Mouse (Mus musculus) midbrain, embryonic 10.5 days (tissue): ENCODE data around the gene Pglyrp1. TPM values are rescaled to one million over a fixed set of nuclear protein-coding genes. Genes with fewer than 3 reads are reported as not detected.

ENCODE experiments used
- DNase-seq: peaks from one replicate; pipeline ENCODE4 v3.0.0-alpha.2; 2017; ENCODE audit warnings: low spot score
- H3K27ac ChIP-seq: fragments of 300-500 bp; sonication (generic); replicated peaks from 2 replicates; pipeline ENCODE4 v1.5.1; 2016; ENCODE audit warnings: mild to moderate bottlenecking
- H3K27me3 ChIP-seq: fragments of 300-500 bp; sonication (generic); 2 replicates; pipeline ENCODE4 v1.6.1; 2016; ENCODE audit warnings: low read depth, mild to moderate bottlenecking; ENCODE audit not compliant: poor library complexity, severe bottlenecking
- H3K36me3 ChIP-seq: fragments of 300-500 bp; sonication (generic); 2 replicates; pipeline ENCODE4 v1.6.1; 2016; ENCODE audit warnings: mild to moderate bottlenecking, moderate library complexity
- H3K4me1 ChIP-seq: fragments of 300-500 bp; sonication (generic); 2 replicates; pipeline ENCODE4 v1.6.1; 2016
- H3K4me3 ChIP-seq: fragments of 300-500 bp; sonication (generic); 2 replicates; pipeline ENCODE4 v1.5.1; 2016; ENCODE audit warnings: mild to moderate bottlenecking, moderate library complexity
- H3K9me3 ChIP-seq: fragments of 300-500 bp; sonication (generic); replicated peaks from 2 replicates; pipeline ENCODE4 v1.6.1; 2016; ENCODE audit warnings: mild to moderate bottlenecking
- WGBS: fragments of 180-500 bp; shearing (Covaris S2); methylation state at CpG from one replicate; pipeline ENCODE4 v1.1.7; 2016; 5-methylcytosine and 5-hydroxymethylcytosine counted together
- polyA plus RNA-seq: library from polyadenylated mRNA; unstranded; fragments of >200 nt; fragmentation: Nextera tagmentation; extraction: Ambion mirVana; gene quantifications from 2 replicates; pipeline ENCODE4 v1.2.1, GENCODE M21; 2016

Pglyrp1 gene
- polyA plus RNA-seq, 1 experiment from 2014 or later: 1.6 TPM

DNA sequence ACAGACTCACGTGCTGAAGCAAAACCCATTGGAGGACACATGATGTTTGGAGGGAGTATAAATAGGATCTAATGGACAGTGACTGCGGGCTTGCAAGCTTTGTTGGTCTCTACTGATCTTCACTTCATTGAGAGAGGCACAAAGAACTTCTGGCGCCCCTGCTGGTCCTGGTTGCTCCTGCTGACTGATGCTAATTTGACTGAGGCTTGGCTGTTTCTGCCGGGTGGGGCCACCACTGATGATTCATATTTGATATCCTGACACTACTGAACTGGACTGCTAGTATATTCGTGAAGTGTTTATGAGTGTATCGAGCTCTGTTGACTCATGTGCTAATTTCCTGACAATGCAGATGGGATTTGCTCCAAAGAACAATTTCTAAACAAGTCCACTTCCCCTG, 8.3 kb upstream of the Pglyrp1 start:
- Histone ChIP-seq H3K27me3 (no peaks in the 10 kb centered on the region), H3K9me3 (peaks cover 10% of the 10 kb centered on the region), H3K36me3 (no peaks in the 10 kb centered on the region), H3K27ac (no peak overlapping the region), H3K4me1 (no peaks in the 10 kb centered on the region), H3K4me3 (no peak overlapping the region)
- no peak for DNase-seq
- whole genome bisulfite sequencing: 86% methylated on average over 6 of the region's 6 CpGs

DNA sequence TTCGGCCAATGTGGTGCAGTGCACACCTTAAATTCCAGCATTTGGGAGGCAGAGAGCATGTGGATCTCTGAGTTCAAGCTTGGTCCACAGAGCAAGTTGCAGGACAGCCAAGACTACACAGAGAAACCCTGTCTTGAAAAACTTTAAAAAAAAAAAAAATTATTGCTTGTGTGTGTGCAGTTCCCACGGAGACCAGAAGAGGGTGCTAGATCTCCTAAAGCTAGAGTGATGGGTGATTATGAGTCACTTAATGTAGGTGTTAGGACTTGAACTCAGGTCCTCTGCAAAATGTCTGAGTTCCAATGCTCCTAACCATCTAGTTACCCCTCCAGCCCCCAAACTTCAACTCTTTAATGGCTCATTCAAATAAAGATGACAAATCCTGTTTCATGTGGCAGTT, 2.6 kb upstream of the Pglyrp1 start:
- DNase-seq: no peak
- Histone ChIP-seq H3K4me1 (peaks cover 11% of the 10 kb centered on the region), H3K4me3 (no peak overlapping the region), H3K9me3 (peaks cover 13% of the 10 kb centered on the region), H3K36me3 (no peaks in the 10 kb centered on the region), H3K27me3 (no peaks in the 10 kb centered on the region), H3K27ac (no peak overlapping the region)
- WGBS: 83% methylated on average over 2 of the region's 2 CpGs

DNA sequence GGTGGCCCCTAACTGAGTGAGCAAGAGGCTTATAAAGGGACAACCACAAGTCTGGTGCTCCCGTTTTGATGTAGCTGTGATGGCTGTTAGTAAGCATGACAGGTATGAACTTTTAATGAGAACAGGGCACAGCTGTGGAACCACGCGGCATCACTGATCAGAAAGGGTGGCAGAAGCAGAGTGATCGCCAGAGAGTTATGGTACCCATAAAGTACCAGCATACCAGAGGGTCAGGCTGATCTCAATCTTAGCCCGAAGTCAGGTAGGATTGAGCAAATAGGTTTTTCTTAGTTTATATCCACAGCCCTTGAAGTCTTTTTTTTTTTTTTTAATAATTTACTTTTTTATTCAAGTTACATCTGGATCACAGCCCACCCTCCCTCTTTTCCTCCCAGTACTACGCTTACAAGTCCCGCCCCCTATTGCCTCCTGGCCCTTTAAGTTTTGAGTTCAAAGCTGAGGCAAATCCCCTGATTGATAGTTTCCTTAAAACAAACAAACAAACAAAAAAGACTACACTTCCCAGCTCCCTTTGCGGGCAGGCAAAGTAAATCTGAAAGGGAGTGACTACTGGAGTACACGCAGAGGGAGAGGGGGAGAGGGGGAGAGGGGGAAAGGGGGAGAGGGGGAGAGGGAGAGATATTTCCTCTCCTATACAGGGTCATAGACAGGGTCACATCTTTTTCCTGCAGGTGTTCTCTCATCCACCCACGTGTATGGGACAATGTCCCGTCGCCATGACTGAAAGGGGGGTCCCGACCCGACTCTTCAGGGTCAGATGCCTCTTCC, 1.1 kb downstream of the Pglyrp1 start:
- WGBS: 33% methylated on average over 13 of the region's 14 CpGs

DNA sequence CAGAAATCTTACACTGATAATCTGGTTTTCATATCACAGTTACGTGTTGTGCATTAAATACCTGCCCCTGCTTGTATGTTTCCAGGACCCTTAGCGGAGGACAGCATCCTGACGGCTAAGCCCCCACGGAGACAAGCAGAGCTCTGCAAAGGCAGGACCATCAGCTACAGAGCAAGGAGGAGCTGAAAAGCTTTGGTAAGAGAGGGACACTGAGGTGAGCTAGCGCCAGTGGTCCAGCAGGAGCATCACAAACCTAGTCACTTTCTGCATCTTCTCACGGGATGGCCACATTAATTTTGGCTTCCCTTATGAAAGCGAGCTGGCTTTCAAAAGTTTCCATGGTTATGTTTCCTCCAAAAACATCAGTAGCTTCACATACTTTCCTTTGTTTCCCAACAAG, 1.7 kb downstream of the Pglyrp1 start:
- DNase-seq: peak; percentile 37
- WGBS: 3% methylated on average over 7 of the region's 7 CpGs
- Histone ChIP-seq H3K4me1 (peaks cover 11% of the 10 kb centered on the region), H3K9me3 (peaks cover 9% of the 10 kb centered on the region), H3K36me3 (no peaks in the 10 kb centered on the region), H3K27ac (peak overlapping the region; percentile 67; the same call in 1 of the 2 replicates), H3K27me3 (no peaks in the 10 kb centered on the region), H3K4me3 (peak overlapping the region; percentile 60)

More for the DNA sequence above, 1.1 kb downstream of the Pglyrp1 start:
- peak; percentile 30 for DNase-seq
- Histone ChIP-seq H3K4me1 (peaks cover 11% of the 10 kb centered on the region), H3K27me3 (no peaks in the 10 kb centered on the region), H3K9me3 (peaks cover 13% of the 10 kb centered on the region), H3K4me3 (peak overlapping the region; percentile 60), H3K36me3 (no peaks in the 10 kb centered on the region), H3K27ac (0 out of 2 replicates have a peak overlapping the region, but pooled peaks have one; percentile 67)

DNA sequence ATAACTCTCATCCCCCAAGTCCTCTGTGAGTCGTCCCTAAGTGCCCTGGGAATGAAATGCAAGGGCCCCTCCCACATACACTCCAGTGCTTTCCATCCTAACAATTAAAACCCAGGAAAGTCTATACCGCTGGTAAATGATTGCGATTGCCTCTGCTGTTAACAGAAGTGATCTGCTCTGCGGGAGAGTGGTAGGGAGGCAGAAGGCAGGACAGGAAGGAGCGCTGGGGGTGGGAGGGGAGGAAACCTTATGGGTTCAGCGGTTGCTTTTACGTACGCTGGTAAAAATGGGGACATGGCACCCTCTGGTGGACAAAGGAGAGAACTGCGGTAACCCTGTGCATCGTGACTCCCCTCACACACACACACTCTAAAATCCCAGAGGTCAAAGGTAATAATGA, 2.1 kb downstream of the Pglyrp1 start:
- Histone ChIP-seq H3K27ac (peak overlapping the region; percentile 67; the same call in 1 of the 2 replicates), H3K9me3 (peaks cover 4% of the 10 kb centered on the region), H3K4me1 (peaks cover 11% of the 10 kb centered on the region), H3K4me3 (peak overlapping the region; percentile 60), H3K27me3 (no peaks in the 10 kb centered on the region), H3K36me3 (no peaks in the 10 kb centered on the region)
- WGBS: 0% methylated on average over 10 of the region's 10 CpGs
- peak; percentile 82 for DNase-seq

DNA sequence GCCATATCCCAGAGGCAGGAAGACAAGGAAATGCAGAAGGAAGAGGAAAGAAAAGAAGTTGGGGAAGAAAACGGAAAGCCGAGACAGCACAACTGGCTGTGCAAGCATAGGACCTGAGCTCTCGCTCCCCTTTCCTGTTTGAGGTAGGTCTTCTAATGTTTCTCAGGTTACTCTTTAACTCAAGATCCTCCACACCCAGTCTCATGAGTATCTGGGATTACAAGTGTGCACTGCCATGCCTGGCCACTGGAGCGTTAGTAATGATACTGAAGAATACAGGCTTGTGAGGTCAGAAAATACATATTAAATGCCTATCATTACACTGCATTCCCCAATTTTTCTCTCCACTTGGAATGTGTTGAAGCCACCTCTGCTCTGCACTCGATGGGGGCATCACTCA, 4.2 kb downstream of the Pglyrp1 start:
- Histone ChIP-seq H3K27me3 (no peaks in the 10 kb centered on the region), H3K9me3 (no peaks in the 10 kb centered on the region), H3K36me3 (no peaks in the 10 kb centered on the region), H3K27ac (no peak overlapping the region), H3K4me3 (no peak overlapping the region), H3K4me1 (peaks cover 11% of the 10 kb centered on the region)
- WGBS: 91% methylated on average over 5 of the region's 5 CpGs
- no peak for DNase-seq

DNA sequence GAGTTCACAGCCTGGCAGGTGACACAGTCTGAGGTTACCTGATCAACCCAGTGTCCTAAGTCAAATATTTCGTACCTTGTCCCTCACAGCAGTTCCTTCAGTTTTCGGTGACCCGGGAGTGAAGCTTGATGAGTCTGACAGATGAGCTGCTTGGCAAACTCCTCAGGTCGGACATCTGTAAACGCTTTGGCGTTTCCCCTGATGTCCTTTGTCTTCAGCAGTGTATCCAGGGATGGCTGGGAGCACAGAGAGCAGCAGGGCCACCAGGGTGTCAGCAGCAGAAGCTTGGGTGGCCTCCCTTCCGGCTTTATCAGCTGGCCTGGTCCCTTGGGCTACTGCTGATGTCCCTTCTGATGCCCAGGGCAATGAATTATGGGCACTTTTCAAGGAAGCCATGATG, 7.6 kb downstream of the Pglyrp1 start:
- H3K9me3 ChIP-seq: no peaks in the 10 kb centered on the region
- no peak overlapping the region for H3K27ac ChIP-seq
- no peak overlapping the region for H3K4me3 ChIP-seq
- peaks cover 3% of the 10 kb centered on the region for H3K4me1 ChIP-seq
- no peaks in the 10 kb centered on the region for H3K36me3 ChIP-seq
- DNase-seq: no peak
- no peaks in the 10 kb centered on the region for H3K27me3 ChIP-seq
- 84% methylated on average over 7 of the region's 7 CpGs for WGBS

DNA sequence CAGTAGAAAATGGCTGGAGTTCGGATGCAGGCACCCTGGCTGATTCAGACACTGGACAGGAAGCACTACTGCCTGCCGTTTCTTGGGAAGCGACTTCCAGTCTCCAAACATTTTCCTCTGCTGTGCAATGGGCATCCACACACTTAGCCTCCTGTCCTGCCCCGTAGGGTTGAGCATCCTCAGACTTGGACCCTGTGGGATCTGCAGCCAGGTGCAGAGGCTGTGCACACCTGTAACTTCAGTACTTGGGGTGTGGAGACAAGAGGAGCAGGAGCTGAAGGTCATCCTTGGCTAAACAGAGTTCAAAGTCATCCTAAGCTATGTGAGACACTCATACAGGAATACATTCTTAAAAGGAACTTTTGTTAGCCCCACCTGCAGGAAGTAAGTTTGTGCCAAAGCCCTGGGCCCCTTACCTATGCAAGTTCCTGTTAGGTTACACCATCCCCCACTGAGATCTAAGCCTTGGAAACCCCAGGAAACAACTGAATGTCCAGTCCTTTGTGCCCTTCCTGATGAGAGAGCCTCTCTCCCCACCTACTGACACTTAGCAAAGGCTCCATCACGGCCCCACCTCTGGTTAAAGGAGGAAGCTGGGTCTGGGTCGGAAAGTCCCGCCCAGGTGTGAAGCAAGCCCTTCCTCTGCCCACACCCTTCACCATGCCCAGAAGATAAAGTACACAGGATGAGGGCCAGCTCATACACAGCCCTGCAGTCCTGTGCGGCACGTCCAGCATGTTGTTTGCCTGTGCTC, 13.0 kb downstream of the Pglyrp1 start:
- DNase-seq: no peak
- Histone ChIP-seq H3K36me3 (0 out of 2 replicates have a peak, but pooled peaks cover 1% of the 10 kb centered on the region), H3K27me3 (no peaks in the 10 kb centered on the region), H3K4me1 (peaks cover 3% of the 10 kb centered on the region), H3K27ac (no peak overlapping the region), H3K4me3 (no peak overlapping the region), H3K9me3 (no peaks in the 10 kb centered on the region)
- 74% methylated on average over 9 of the region's 9 CpGs for WGBS

DNA sequence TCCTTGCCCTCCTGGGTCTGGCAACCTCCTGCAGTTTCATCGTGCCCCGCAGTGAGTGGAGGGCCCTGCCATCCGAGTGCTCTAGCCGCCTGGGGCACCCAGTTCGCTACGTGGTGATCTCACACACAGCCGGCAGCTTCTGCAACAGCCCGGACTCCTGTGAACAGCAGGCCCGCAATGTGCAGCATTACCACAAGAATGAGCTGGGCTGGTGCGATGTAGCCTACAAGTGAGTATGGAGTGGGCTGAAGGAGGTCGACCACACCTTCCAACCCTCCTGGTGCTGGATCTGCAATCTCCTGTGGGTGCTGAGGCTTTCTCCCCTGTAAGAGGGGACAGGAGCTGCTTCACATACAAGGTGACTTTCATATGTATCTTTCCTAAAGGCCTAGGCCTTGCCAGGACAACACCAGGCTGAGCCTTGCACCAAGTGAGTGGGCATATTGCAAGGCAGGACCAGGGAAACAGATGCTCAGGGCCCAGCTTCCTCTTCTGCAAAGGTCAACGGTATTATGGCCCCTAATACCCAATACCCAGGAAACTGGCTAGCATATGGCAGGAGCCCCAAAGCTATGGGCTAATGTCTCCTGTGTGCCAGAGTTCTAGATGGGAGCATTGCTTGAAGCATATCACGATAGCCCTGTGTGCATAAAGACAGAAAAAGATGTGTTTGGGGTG, 13.8 kb downstream of the Pglyrp1 start:
- H3K27me3 ChIP-seq: no peaks in the 10 kb centered on the region
- no peak for DNase-seq
- peaks cover 7% of the 10 kb centered on the region for H3K36me3 ChIP-seq
- no peaks in the 10 kb centered on the region for H3K9me3 ChIP-seq
- 65% methylated on average over 13 of the region's 13 CpGs for WGBS
- no peak overlapping the region for H3K4me3 ChIP-seq
- no peak overlapping the region for H3K27ac ChIP-seq
- peaks cover 3% of the 10 kb centered on the region for H3K4me1 ChIP-seq

DNA sequence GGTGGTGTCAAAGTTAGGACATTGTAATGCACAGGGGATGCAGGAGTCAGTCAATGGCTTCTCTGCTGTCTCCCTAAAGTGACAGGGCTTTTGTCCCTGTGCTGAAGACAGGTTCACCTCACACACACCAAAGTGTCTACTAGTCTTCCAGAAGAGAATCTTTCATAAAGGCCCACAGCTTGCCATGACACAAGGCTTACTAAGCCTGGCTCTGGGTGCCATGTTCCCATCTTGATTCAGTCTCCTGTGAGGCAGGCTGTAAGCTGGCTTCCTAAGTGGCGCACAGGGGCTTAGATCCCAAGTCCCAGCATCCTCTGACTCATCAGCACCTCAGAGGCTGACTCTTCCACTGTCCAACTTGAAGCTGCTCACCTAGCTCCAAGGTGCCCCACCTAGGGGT, 15.8 kb downstream of the Pglyrp1 start:
- H3K27me3 ChIP-seq: no peaks in the 10 kb centered on the region
- peaks cover 3% of the 10 kb centered on the region for H3K4me1 ChIP-seq
- H3K4me3 ChIP-seq: no peak overlapping the region
- no peak for DNase-seq
- H3K9me3 ChIP-seq: no peaks in the 10 kb centered on the region
- peaks cover 18% of the 10 kb centered on the region for H3K36me3 ChIP-seq
- H3K27ac ChIP-seq: no peak overlapping the region
- WGBS: 95% methylated on average over 1 of the region's 1 CpGs

DNA sequence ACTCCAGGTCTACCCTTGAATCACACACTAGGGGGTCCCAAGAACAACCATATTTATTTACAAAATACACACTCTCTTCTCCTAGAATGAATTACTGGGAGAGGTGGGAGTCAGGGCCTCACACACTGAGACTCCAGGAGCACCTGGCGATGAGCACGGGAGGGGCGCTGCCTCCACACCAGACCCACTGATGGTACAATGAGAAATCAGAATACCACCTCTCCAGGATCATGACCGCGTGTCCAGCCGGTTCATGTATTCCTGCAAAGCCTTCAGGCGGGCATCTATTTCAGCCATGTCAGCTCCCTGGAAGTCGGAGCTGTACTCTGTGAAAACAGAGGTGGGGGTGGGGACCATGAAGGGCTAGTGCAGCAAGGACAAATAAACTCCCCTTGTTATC, 19.7 kb downstream of the Pglyrp1 start:
- H3K4me1 ChIP-seq: peaks cover 26% of the 10 kb centered on the region
- H3K4me3 ChIP-seq: no peak overlapping the region
- H3K27me3 ChIP-seq: peaks cover 35% of the 10 kb centered on the region
- no peak for DNase-seq
- WGBS: 93% methylated on average over 8 of the region's 8 CpGs
- peaks cover 18% of the 10 kb centered on the region for H3K36me3 ChIP-seq
- H3K9me3 ChIP-seq: no peaks in the 10 kb centered on the region
- no peak overlapping the region for H3K27ac ChIP-seq

DNA sequence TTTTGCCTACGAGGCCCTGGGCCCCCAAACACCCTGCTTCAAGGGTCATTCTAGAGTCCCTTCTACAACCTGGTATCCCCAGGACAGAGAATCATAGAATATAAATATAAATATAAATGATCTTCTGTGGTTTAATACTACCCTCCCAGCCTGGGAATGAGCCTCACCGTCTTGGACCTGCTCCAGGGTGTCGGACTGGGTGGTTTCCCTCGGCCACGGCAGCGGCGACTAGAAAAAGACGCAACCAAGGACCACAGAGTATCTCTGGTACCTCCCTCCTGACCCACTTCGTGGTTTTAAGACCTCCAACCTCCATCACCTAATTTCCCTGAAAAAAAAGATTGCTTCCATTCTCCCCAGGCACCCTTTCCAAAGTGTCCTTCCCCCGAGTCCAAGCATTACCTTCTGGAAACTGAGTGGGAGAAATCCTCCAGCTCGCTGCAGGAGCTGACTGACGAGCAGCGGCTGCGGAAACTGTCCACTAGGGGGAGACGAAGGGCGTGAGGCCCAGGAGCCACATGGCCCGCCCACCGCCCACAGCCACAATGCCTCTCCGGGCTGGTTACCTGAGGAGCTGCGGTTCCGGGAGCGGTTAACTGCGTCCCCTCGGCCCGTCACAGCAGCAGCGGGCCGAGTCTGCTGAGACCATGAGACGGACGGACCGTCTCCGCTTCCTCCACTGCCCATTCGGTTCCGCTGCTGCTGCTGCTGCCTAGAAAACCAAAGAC, 20.9 kb downstream of the Pglyrp1 start:
- Histone ChIP-seq H3K36me3 (peaks cover 18% of the 10 kb centered on the region), H3K4me1 (peaks cover 32% of the 10 kb centered on the region), H3K27ac (peak overlapping the region; percentile 63; the same call in 1 of the 2 replicates), H3K9me3 (no peaks in the 10 kb centered on the region), H3K4me3 (peak overlapping the region; percentile 55), H3K27me3 (peaks cover 35% of the 10 kb centered on the region)
- peak; percentile 88 for DNase-seq
- WGBS: 22% methylated on average over 33 of the region's 33 CpGs
